Mouse (Mus musculus): Measurements from ENCODE around the gene Paxx. TPM values are rescaled to one million over a fixed set of nuclear protein-coding genes. Genes with fewer than 3 reads are reported as not detected.
A peak's percentile ranks its signal among the peaks of the same experiment; 100 is the strongest.

Paxx gene
- polyA plus RNA-seq, 2 experiments, result 44.9 to 65.6 TPM

- H3K9ac ChIP-seq (ENCODE audit: low read depth, low read length, severe bottlenecking), result peak overlapping the region; percentile 73
- peak overlapping the region; percentile 75 for H3K4me3 ChIP-seq (replicated peaks; ENCODE audit: low read length)
- 23% methylated on average over 3 of the region's 3 CpGs for WGBS
- H3K4me2 ChIP-seq (replicated peaks; ENCODE audit: low read depth, low read length, severe bottlenecking), result peak overlapping the region; percentile 86
- no peak for TF ChIP-seq POLR2A (IDR thresholded peaks at IDR 0.05; ENCODE audit: borderline replicate concordance, extremely low read depth, insufficient read depth, insufficient read length)
- DNase-seq (ENCODE audit: low spot score) (no peak), ATAC-seq (ENCODE audit: low FRiP score, low read depth) (no peak)
- H3K36me3 ChIP-seq (ENCODE audit: control insufficient read depth, insufficient read depth, low read length), result 0 out of 2 replicates have a peak, but pooled peaks cover 7% of the 10 kb centered on the region
- peaks cover 17% of the 10 kb centered on the region for H3K4me1 ChIP-seq (ENCODE audit: control insufficient read depth, insufficient read depth, low read length)
- H3K27me3 ChIP-seq (ENCODE audit: control insufficient read depth, insufficient read depth, low read length), result no peaks in the 10 kb centered on the region
- H3K27ac ChIP-seq (replicated peaks; ENCODE audit: low read depth, low read length), result peak overlapping the region; percentile 79
- no peaks in the 10 kb centered on the region for H3K9me3 ChIP-seq (ENCODE audit: control insufficient read depth, low read length)
Measured at GRCm38 (mm10) chr2:25461407-25461806, 513 bp upstream of the Paxx start.

DNA sequence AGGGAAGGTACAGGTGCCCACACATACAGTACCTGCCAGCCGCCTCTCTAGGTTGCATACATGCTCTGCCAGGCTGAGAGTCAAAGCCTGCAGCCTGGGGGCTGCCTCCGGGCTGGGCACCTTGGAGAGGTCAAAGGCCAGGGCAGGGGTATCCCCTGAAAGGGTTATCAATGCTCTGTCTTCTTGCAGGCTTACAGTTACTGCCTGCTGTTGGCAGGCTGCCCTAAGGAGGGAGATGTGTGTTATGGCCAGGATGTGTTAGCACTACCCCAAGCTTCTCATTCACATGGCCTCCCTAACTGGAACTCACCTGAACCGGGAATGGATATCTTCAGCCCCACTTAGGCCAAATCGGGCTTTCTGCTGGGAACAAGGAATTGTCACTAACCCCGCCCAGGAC, 759 bp downstream of the Paxx start:
- H3K4me1 ChIP-seq (ENCODE audit: control insufficient read depth, insufficient read depth, low read length), result peaks cover 14% of the 10 kb centered on the region
- no peak for ATAC-seq (ENCODE audit: low FRiP score, low read depth)
- H3K27me3 ChIP-seq (ENCODE audit: control insufficient read depth, insufficient read depth, low read length), result no peaks in the 10 kb centered on the region
- 0 out of 2 replicates have a peak, but pooled peaks cover 7% of the 10 kb centered on the region for H3K36me3 ChIP-seq (ENCODE audit: control insufficient read depth, insufficient read depth, low read length)
- H3K27ac ChIP-seq (replicated peaks; ENCODE audit: low read depth, low read length), result peak overlapping the region; percentile 79; the same call in 1 of the 2 replicates
- no peak for DNase-seq (ENCODE audit: low spot score)
- 43% methylated on average over 5 of the region's 5 CpGs for WGBS
- TF ChIP-seq POLR2A (IDR thresholded peaks at IDR 0.05; ENCODE audit: borderline replicate concordance, extremely low read depth, insufficient read depth, insufficient read length), result no peak
- peak overlapping the region; percentile 86 for H3K4me2 ChIP-seq (replicated peaks; ENCODE audit: low read depth, low read length, severe bottlenecking)
- peak overlapping the region; percentile 75 for H3K4me3 ChIP-seq (replicated peaks; ENCODE audit: low read length)
- no peaks in the 10 kb centered on the region for H3K9me3 ChIP-seq (ENCODE audit: control insufficient read depth, low read length)
- peak overlapping the region; percentile 73 for H3K9ac ChIP-seq (ENCODE audit: low read depth, low read length, severe bottlenecking)

- Histone ChIP-seq H3K27ac (replicated peaks; ENCODE audit: low read depth, low read length) (no peak overlapping the region), H3K4me3 (replicated peaks; ENCODE audit: low read length) (no peak overlapping the region), H3K9me3 (ENCODE audit: control insufficient read depth, low read length) (no peaks in the 10 kb centered on the region), H3K36me3 (ENCODE audit: control insufficient read depth, insufficient read depth, low read length) (0 out of 2 replicates have a peak, but pooled peaks cover 7% of the 10 kb centered on the region), H3K4me2 (replicated peaks; ENCODE audit: low read depth, low read length, severe bottlenecking) (no peak overlapping the region), H3K27me3 (ENCODE audit: control insufficient read depth, insufficient read depth, low read length) (no peaks in the 10 kb centered on the region), H3K4me1 (ENCODE audit: control insufficient read depth, insufficient read depth, low read length) (peaks cover 14% of the 10 kb centered on the region), H3K9ac (ENCODE audit: low read depth, low read length, severe bottlenecking) (no peak overlapping the region)
- 79% methylated on average over 5 of the region's 5 CpGs for WGBS
- DNase-seq (ENCODE audit: low spot score) (peak; percentile 15), ATAC-seq (ENCODE audit: low FRiP score, low read depth) (no peak)
- TF ChIP-seq POLR2A (IDR thresholded peaks at IDR 0.05; ENCODE audit: borderline replicate concordance, extremely low read depth, insufficient read depth, insufficient read length), result no peak
Measured at GRCm38 (mm10) chr2:25458911-25459310, 2.0 kb downstream of the Paxx start.

DNA sequence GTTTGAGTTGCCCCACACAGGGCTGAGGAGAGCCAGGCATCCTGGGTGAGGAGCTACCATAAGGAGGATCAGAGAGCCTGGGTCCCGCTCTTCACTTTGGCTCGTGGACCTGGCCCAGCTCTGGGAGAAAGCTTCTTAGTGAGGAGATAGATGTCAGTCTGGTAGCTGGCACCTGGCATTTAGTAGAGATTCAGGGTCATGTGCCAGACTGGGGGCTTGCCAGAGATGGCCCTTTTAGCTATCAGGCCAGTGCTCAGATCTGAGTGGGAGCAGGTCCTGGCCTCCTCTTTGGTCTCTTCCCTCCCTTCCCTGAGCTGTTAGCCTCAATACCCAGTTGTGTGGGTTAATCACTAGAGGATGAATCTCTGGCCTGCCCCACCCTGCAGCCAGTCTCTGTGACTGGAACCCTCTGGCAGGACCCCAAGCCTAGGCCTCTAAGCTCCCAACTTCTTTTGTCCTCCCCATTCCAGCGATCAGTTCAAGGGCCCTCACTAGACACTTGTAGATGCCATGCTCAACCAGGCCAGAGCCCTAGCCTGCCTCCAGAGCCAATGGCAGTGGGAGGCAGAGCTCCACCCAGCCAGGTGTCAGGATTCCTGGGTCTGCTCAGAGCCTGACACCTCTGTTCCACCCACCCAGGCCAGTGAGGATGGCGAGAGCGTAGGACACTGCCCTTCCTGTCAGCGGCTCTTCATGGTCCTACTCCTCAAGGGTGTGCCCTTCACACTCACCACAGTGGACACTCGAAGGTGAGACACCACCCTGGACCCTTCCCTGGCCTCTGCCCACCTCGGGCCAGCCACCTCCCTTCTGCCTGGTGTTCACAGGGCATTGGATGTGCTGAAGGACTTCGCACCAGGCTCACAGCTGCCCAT, 3.6 kb downstream of the Paxx start:
- WGBS, result 87% methylated on average over 9 of the region's 9 CpGs
- H3K27ac ChIP-seq (replicated peaks; ENCODE audit: low read depth, low read length), result no peak overlapping the region
- H3K27me3 ChIP-seq (ENCODE audit: control insufficient read depth, insufficient read depth, low read length), result no peaks in the 10 kb centered on the region
- TF ChIP-seq POLR2A (IDR thresholded peaks at IDR 0.05; ENCODE audit: borderline replicate concordance, extremely low read depth, insufficient read depth, insufficient read length), result no peak
- H3K4me1 ChIP-seq (ENCODE audit: control insufficient read depth, insufficient read depth, low read length), result peaks cover 14% of the 10 kb centered on the region
- H3K36me3 ChIP-seq (ENCODE audit: control insufficient read depth, insufficient read depth, low read length), result 0 out of 2 replicates have a peak, but pooled peaks cover 7% of the 10 kb centered on the region
- DNase-seq (ENCODE audit: low spot score) (no peak), ATAC-seq (ENCODE audit: low FRiP score, low read depth) (no peak)
- no peak overlapping the region; the same call in 1 of the 2 replicates for H3K9ac ChIP-seq (ENCODE audit: low read depth, low read length, severe bottlenecking)
- no peak overlapping the region for H3K4me2 ChIP-seq (replicated peaks; ENCODE audit: low read depth, low read length, severe bottlenecking)
- no peaks in the 10 kb centered on the region for H3K9me3 ChIP-seq (ENCODE audit: control insufficient read depth, low read length)
- H3K4me3 ChIP-seq (replicated peaks; ENCODE audit: low read length), result no peak overlapping the region

DNA sequence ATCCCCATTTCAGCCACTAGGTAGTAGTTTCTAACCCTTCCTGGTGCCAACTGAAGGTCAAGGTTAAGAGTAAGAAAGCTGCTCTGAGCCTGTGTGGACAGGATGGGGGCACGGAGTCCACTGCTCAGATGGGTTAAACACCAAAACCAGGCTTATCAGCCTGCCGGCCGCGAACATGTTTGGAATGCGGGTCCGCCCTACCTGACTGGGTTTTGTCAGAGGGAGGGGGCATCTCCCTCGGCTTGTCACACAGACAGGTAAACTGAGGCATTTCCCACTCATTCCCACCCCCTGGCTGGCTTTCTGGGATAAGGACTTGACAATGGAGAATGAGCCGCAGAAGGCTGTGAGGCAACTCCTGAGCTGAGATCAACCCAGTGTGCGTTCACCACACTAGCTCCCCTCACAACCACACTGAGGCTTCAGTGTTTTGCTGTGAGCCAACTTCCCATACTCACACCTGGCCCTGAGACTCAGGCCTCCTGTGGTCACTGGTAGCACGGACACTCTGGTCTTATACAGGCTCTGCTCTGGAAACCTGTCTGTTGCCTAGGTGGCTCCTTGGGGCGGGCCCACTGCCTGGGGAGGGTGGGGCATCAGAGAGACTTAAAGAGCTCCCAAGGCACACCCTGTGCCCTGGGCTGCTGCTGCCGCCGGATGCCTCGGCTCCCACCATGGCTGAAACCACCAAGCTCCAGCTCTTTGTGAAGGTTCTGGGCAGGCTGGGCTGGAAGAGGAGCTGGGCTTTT, 4.5 kb downstream of the Paxx start, which contains the start of gene Clic3:
Gene Clic3 (plus strand): TSS at position 634 of the 749 bp plus-strand sequence.
- no peak for ATAC-seq (ENCODE audit: low FRiP score, low read depth)
- no peak within 1 kb of the TSS for H3K27ac ChIP-seq (replicated peaks; ENCODE audit: low read depth, low read length)
- no peak for TF ChIP-seq POLR2A (IDR thresholded peaks at IDR 0.05; ENCODE audit: borderline replicate concordance, extremely low read depth, insufficient read depth, insufficient read length)
- WGBS, result 62% methylated on average over 14 of the region's 14 CpGs
- DNase-seq (ENCODE audit: low spot score), result no peak
- H3K9ac ChIP-seq (ENCODE audit: low read depth, low read length, severe bottlenecking), result no peak within 1 kb of the TSS; the same call in 1 of the 2 replicates
- H3K27me3 ChIP-seq (ENCODE audit: control insufficient read depth, insufficient read depth, low read length), result no peaks in the 10 kb centered on the region
- 0 out of 2 replicates have a peak, but pooled peaks cover 7% of the 10 kb centered on the region for H3K36me3 ChIP-seq (ENCODE audit: control insufficient read depth, insufficient read depth, low read length)
- no peak within 1 kb of the TSS for H3K4me3 ChIP-seq (replicated peaks; ENCODE audit: low read length)
- no peak within 1 kb of the TSS for H3K4me2 ChIP-seq (replicated peaks; ENCODE audit: low read depth, low read length, severe bottlenecking)
- H3K9me3 ChIP-seq (ENCODE audit: control insufficient read depth, low read length), result no peaks in the 10 kb centered on the region
- peaks cover 13% of the 10 kb centered on the region for H3K4me1 ChIP-seq (ENCODE audit: control insufficient read depth, insufficient read depth, low read length)
